Mouse (Mus musculus): Measurements from ENCODE around the gene B3gntl1. TPM values are rescaled to one million over a fixed set of nuclear protein-coding genes. Genes with fewer than 3 reads are reported as not detected.

Gene B3gntl1
- polyA plus RNA-seq (2014; fragmentation: Nextera tagmentation; extraction: Ambion mirVana), result 4.8 and 6.5 TPM in 2 replicates

GRCm38 (mm10) chr11:121672990-121673572, at the start of gene B3gntl1:
Gene B3gntl1, minus strand, starts transcription at chr11:121673153.
- Histone ChIP-seq H3K9me3 (ENCODE audit: control insufficient read depth, low read length) (no peaks in the 10 kb centered on the region), H3K4me1 (ENCODE audit: control insufficient read depth, insufficient read depth, low read length) (peaks cover 3% of the 10 kb centered on the region; the same call in 1 of the 2 replicates), H3K36me3 (ENCODE audit: control insufficient read depth, insufficient read depth, low read length) (no peaks in the 10 kb centered on the region), H3K9ac (replicated peaks; ENCODE audit: low read length) (peak within 1 kb of the TSS; percentile 73), H3K27me3 (ENCODE audit: control insufficient read depth, insufficient read depth, low read length) (no peaks in the 10 kb centered on the region), H3K4me3 (replicated peaks; ENCODE audit: low read depth, low read length) (peak within 1 kb of the TSS; percentile 66), H3K4me2 (ENCODE audit: low read length) (peak within 1 kb of the TSS; percentile 89), H3K27ac (replicated peaks; ENCODE audit: low read depth, low read length) (peak within 1 kb of the TSS; percentile 90)
- ATAC-seq (ENCODE audit: low FRiP score, low TSS enrichment), result peak; percentile 100
- DNase-seq, result peak; percentile 99
- under 1% methylated on average over 46 of the region's 46 CpGs for WGBS

- H3K9ac ChIP-seq (replicated peaks; ENCODE audit: low read length), result no peak overlapping the region
- H3K27ac ChIP-seq (replicated peaks; ENCODE audit: low read depth, low read length), result no peak overlapping the region
- ATAC-seq (ENCODE audit: low FRiP score, low TSS enrichment) (no peak), DNase-seq (no peak)
- no peaks in the 10 kb centered on the region for H3K36me3 ChIP-seq (ENCODE audit: control insufficient read depth, insufficient read depth, low read length)
- no peaks in the 10 kb centered on the region for H3K9me3 ChIP-seq (ENCODE audit: control insufficient read depth, low read length)
- H3K4me2 ChIP-seq (ENCODE audit: low read length), result no peak overlapping the region
- no peaks in the 10 kb centered on the region for H3K27me3 ChIP-seq (ENCODE audit: control insufficient read depth, insufficient read depth, low read length)
- no peaks in the 10 kb centered on the region for H3K4me1 ChIP-seq (ENCODE audit: control insufficient read depth, insufficient read depth, low read length)
- H3K4me3 ChIP-seq (replicated peaks; ENCODE audit: low read depth, low read length), result no peak overlapping the region
- WGBS, result 53% methylated on average over 2 of the region's 2 CpGs
These were observed 49.5 kb upstream of the B3gntl1 start for GRCm38 (mm10) chr11:121722434-121722833.

- no peak overlapping the region for H3K9ac ChIP-seq (replicated peaks; ENCODE audit: low read length)
- no peak for DNase-seq
- ATAC-seq (ENCODE audit: low FRiP score, low TSS enrichment), result no peak
- WGBS, result 94% methylated on average over 3 of the region's 3 CpGs
- no peaks in the 10 kb centered on the region for H3K27me3 ChIP-seq (ENCODE audit: control insufficient read depth, insufficient read depth, low read length)
- H3K4me2 ChIP-seq (ENCODE audit: low read length), result no peak overlapping the region
- H3K36me3 ChIP-seq (ENCODE audit: control insufficient read depth, insufficient read depth, low read length), result no peaks in the 10 kb centered on the region
- no peaks in the 10 kb centered on the region for H3K4me1 ChIP-seq (ENCODE audit: control insufficient read depth, insufficient read depth, low read length)
- H3K4me3 ChIP-seq (replicated peaks; ENCODE audit: low read depth, low read length), result no peak overlapping the region
- no peak overlapping the region for H3K27ac ChIP-seq (replicated peaks; ENCODE audit: low read depth, low read length)
- no peaks in the 10 kb centered on the region for H3K9me3 ChIP-seq (ENCODE audit: control insufficient read depth, low read length)
These were observed 47.8 kb upstream of the B3gntl1 start for GRCm38 (mm10) chr11:121720752-121721151.

GRCm38 (mm10) chr11:121717724-121718123, 44.8 kb upstream of the B3gntl1 start:
- no peak overlapping the region for H3K4me2 ChIP-seq (ENCODE audit: low read length)
- no peaks in the 10 kb centered on the region for H3K9me3 ChIP-seq (ENCODE audit: control insufficient read depth, low read length)
- H3K36me3 ChIP-seq (ENCODE audit: control insufficient read depth, insufficient read depth, low read length), result no peaks in the 10 kb centered on the region
- no peak for DNase-seq
- no peaks in the 10 kb centered on the region for H3K27me3 ChIP-seq (ENCODE audit: control insufficient read depth, insufficient read depth, low read length)
- H3K4me1 ChIP-seq (ENCODE audit: control insufficient read depth, insufficient read depth, low read length), result no peaks in the 10 kb centered on the region
- H3K4me3 ChIP-seq (replicated peaks; ENCODE audit: low read depth, low read length), result no peak overlapping the region
- ATAC-seq (ENCODE audit: low FRiP score, low TSS enrichment), result no peak
- no peak overlapping the region for H3K9ac ChIP-seq (replicated peaks; ENCODE audit: low read length)
- WGBS, result 63% methylated on average over 6 of the region's 6 CpGs
- no peak overlapping the region for H3K27ac ChIP-seq (replicated peaks; ENCODE audit: low read depth, low read length)

- DNase-seq (no peak), ATAC-seq (ENCODE audit: low FRiP score, low TSS enrichment) (no peak)
- Histone ChIP-seq H3K27me3 (ENCODE audit: control insufficient read depth, insufficient read depth, low read length) (no peaks in the 10 kb centered on the region), H3K4me2 (ENCODE audit: low read length) (no peak overlapping the region), H3K9ac (replicated peaks; ENCODE audit: low read length) (no peak overlapping the region), H3K9me3 (ENCODE audit: control insufficient read depth, low read length) (no peaks in the 10 kb centered on the region), H3K4me3 (replicated peaks; ENCODE audit: low read depth, low read length) (no peak overlapping the region), H3K36me3 (ENCODE audit: control insufficient read depth, insufficient read depth, low read length) (no peaks in the 10 kb centered on the region), H3K27ac (replicated peaks; ENCODE audit: low read depth, low read length) (no peak overlapping the region), H3K4me1 (ENCODE audit: control insufficient read depth, insufficient read depth, low read length) (no peaks in the 10 kb centered on the region)
- WGBS, result 87% methylated on average over 2 of the region's 2 CpGs
These were observed 42.0 kb upstream of the B3gntl1 start for GRCm38 (mm10) chr11:121714745-121715485.

GRCm38 (mm10) chr11:121713569-121713968, 40.6 kb upstream of the B3gntl1 start:
- ATAC-seq (ENCODE audit: low FRiP score, low TSS enrichment), result no peak
- no peak overlapping the region for H3K4me2 ChIP-seq (ENCODE audit: low read length)
- H3K9me3 ChIP-seq (ENCODE audit: control insufficient read depth, low read length), result no peaks in the 10 kb centered on the region
- no peak overlapping the region for H3K4me3 ChIP-seq (replicated peaks; ENCODE audit: low read depth, low read length)
- H3K27ac ChIP-seq (replicated peaks; ENCODE audit: low read depth, low read length), result no peak overlapping the region
- H3K36me3 ChIP-seq (ENCODE audit: control insufficient read depth, insufficient read depth, low read length), result no peaks in the 10 kb centered on the region
- WGBS, result 88% methylated on average over 2 of the region's 2 CpGs
- DNase-seq, result no peak
- H3K27me3 ChIP-seq (ENCODE audit: control insufficient read depth, insufficient read depth, low read length), result no peaks in the 10 kb centered on the region
- H3K4me1 ChIP-seq (ENCODE audit: control insufficient read depth, insufficient read depth, low read length), result no peaks in the 10 kb centered on the region
- no peak overlapping the region for H3K9ac ChIP-seq (replicated peaks; ENCODE audit: low read length)

GRCm38 (mm10) chr11:121712987-121713386, 40.0 kb upstream of the B3gntl1 start:
- Histone ChIP-seq H3K27ac (replicated peaks; ENCODE audit: low read depth, low read length) (no peak overlapping the region), H3K4me3 (replicated peaks; ENCODE audit: low read depth, low read length) (no peak overlapping the region), H3K4me2 (ENCODE audit: low read length) (no peak overlapping the region), H3K4me1 (ENCODE audit: control insufficient read depth, insufficient read depth, low read length) (no peaks in the 10 kb centered on the region), H3K9ac (replicated peaks; ENCODE audit: low read length) (no peak overlapping the region), H3K27me3 (ENCODE audit: control insufficient read depth, insufficient read depth, low read length) (no peaks in the 10 kb centered on the region), H3K9me3 (ENCODE audit: control insufficient read depth, low read length) (no peaks in the 10 kb centered on the region), H3K36me3 (ENCODE audit: control insufficient read depth, insufficient read depth, low read length) (no peaks in the 10 kb centered on the region)
- no peak for ATAC-seq (ENCODE audit: low FRiP score, low TSS enrichment)
- WGBS, result 91% methylated on average over 6 of the region's 6 CpGs
- DNase-seq, result no peak

GRCm38 (mm10) chr11:121710245-121710644, 37.3 kb upstream of the B3gntl1 start:
- 96% methylated on average over 5 of the region's 5 CpGs for WGBS
- Histone ChIP-seq H3K9me3 (ENCODE audit: control insufficient read depth, low read length) (no peaks in the 10 kb centered on the region), H3K36me3 (ENCODE audit: control insufficient read depth, insufficient read depth, low read length) (no peaks in the 10 kb centered on the region), H3K4me3 (replicated peaks; ENCODE audit: low read depth, low read length) (no peak overlapping the region), H3K9ac (replicated peaks; ENCODE audit: low read length) (no peak overlapping the region), H3K4me1 (ENCODE audit: control insufficient read depth, insufficient read depth, low read length) (no peaks in the 10 kb centered on the region), H3K4me2 (ENCODE audit: low read length) (no peak overlapping the region), H3K27me3 (ENCODE audit: control insufficient read depth, insufficient read depth, low read length) (no peaks in the 10 kb centered on the region), H3K27ac (replicated peaks; ENCODE audit: low read depth, low read length) (no peak overlapping the region)
- ATAC-seq (ENCODE audit: low FRiP score, low TSS enrichment), result no peak
- no peak for DNase-seq

GRCm38 (mm10) chr11:121709278-121709677, 36.3 kb upstream of the B3gntl1 start:
- H3K27me3 ChIP-seq (ENCODE audit: control insufficient read depth, insufficient read depth, low read length), result peaks cover 5% of the 10 kb centered on the region; the same call in 1 of the 2 replicates
- no peak overlapping the region for H3K27ac ChIP-seq (replicated peaks; ENCODE audit: low read depth, low read length)
- H3K4me2 ChIP-seq (ENCODE audit: low read length), result no peak overlapping the region
- H3K9me3 ChIP-seq (ENCODE audit: control insufficient read depth, low read length), result no peaks in the 10 kb centered on the region
- no peak overlapping the region for H3K4me3 ChIP-seq (replicated peaks; ENCODE audit: low read depth, low read length)
- H3K36me3 ChIP-seq (ENCODE audit: control insufficient read depth, insufficient read depth, low read length), result no peaks in the 10 kb centered on the region
- no peak overlapping the region for H3K9ac ChIP-seq (replicated peaks; ENCODE audit: low read length)
- ATAC-seq (ENCODE audit: low FRiP score, low TSS enrichment), result no peak
- 79% methylated on average over 4 of the region's 4 CpGs for WGBS
- H3K4me1 ChIP-seq (ENCODE audit: control insufficient read depth, insufficient read depth, low read length), result no peaks in the 10 kb centered on the region
- DNase-seq, result no peak

Data from midbrain, embryonic 14.5 days (tissue).